8 mouse cellular contexts compared by ENCODE assay signal in the genomic region with DNA sequence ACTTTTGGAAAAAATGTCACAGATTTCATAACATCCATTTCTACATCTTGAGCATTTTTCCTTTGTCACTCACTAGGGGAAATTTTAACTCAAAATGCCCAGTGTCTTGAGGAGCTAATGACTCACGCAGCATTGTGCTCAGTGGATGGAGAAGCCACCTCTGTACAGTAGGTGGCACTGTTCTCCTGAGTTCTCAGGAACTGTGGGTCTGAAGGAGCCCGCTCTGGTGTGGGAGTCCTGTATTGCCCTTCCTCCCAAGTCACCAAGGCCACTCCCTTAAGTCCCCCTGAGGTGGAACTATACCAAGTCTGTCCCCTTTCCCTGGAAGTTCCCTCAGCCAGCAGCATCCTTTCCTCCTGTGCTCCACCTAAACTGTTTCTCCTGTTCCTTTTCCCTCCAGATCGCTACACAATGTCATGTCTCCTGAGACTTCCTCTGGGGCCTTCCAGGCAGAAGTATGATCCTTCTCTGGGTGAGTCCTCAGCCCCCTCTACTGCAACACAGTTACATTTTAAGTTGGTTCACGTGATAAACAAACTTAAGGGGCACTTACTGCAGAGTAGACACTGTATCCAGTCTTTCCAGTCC. TPM values are rescaled to one million over a fixed set of nuclear protein-coding genes. Genes with fewer than 3 reads are reported as not detected.
DNase-seq lines count a peak whose midpoint lies in the region; ATAC-seq and TF ChIP-seq lines count a peak whose summit lies in the region.

No protein-coding gene starts in this region.

- intact Hi-C loops in heart, adult 2 months (cut with DNase I): loop anchor here (1.0 kb wide), 2 partner anchors 39 to 525 kb away; no protein-coding TSS in a partner anchor

- WGBS in heart, adult 2 months: 15% methylated on average over 4 of the region's 4 CpGs
- WGBS in kidney, adult 2 months: 19% methylated on average over 4 of the region's 4 CpGs
- 34% methylated on average over 4 of the region's 4 CpGs for WGBS in limb, embryonic 11.5 days
- 30% methylated on average over 4 of the region's 4 CpGs for WGBS in midbrain, embryonic 11.5 days

- peaks cover 2% of the 10 kb centered on the region; the same call in 1 of the 2 replicates for H3K27me3 ChIP-seq in heart, adult 2 months (ENCODE audit: control insufficient read depth, insufficient read depth, low read length)
- no peaks in the 10 kb centered on the region for H3K27me3 ChIP-seq in kidney, adult 2 months (replicated peaks; ENCODE audit: control insufficient read depth, insufficient read depth, low read length)
- H3K27me3 ChIP-seq in limb, embryonic 11.5 days (ENCODE audit: control insufficient read depth, insufficient read depth, low read length): no peaks in the 10 kb centered on the region
- H3K27me3 ChIP-seq in midbrain, embryonic 11.5 days (ENCODE audit: control insufficient read depth, insufficient read depth, low read length): no peaks in the 10 kb centered on the region

- peak; percentile 60 for DNase-seq in urinary bladder, postnatal 14 days (ENCODE audit: low spot score)
- no peak for DNase-seq in urinary bladder, postnatal 10 days (ENCODE audit: low spot score)
- peak; percentile 89 for DNase-seq in embryo, embryonic 10.5 days (ENCODE audit: low spot score)
- DNase-seq in heart, adult 2 months: peak; percentile 58 to 63
- DNase-seq in kidney, adult 2 months: peak; percentile 71
- DNase-seq in limb, embryonic 11.5 days (ENCODE audit: low spot score): peak; percentile 74
- peak; percentile 92 for DNase-seq in midbrain, embryonic 11.5 days (ENCODE audit: low spot score, missing footprints)
- DNase-seq in right cerebral cortex, postnatal 4 days: peak; percentile 47

- H3K79me2 ChIP-seq in heart, adult 2 months (replicated peaks; ENCODE audit: control insufficient read depth, insufficient read depth, low read length): no peaks in the 10 kb centered on the region

- H3K27ac ChIP-seq in heart, adult 2 months: no peak overlapping the region
- no peak overlapping the region for H3K27ac ChIP-seq in kidney, adult 2 months (ENCODE audit: insufficient read depth, low read depth, low read length)
- no peak overlapping the region for H3K27ac ChIP-seq in limb, embryonic 11.5 days (replicated peaks; ENCODE audit: low read depth, low read length)
- no peak overlapping the region for H3K27ac ChIP-seq in midbrain, embryonic 11.5 days (ENCODE audit: low read depth, low read length)

- peak; percentile 88 for TF ChIP-seq EP300 in heart, adult 2 months (IDR thresholded peaks at IDR 0.05; ENCODE audit: insufficient read depth, low read depth, low read length)

- no peak overlapping the region for H3K4me2 ChIP-seq in limb, embryonic 11.5 days (ENCODE audit: low read depth, severe bottlenecking)
- no peak overlapping the region for H3K4me2 ChIP-seq in midbrain, embryonic 11.5 days

- H3K9me3 ChIP-seq in limb, embryonic 11.5 days (ENCODE audit: control insufficient read depth, low read length): no peaks in the 10 kb centered on the region
- H3K9me3 ChIP-seq in midbrain, embryonic 11.5 days (ENCODE audit: control insufficient read depth, low read length): no peaks in the 10 kb centered on the region

- TF ChIP-seq CTCF in heart, adult 2 months (IDR thresholded peaks at IDR 0.05): peak; percentile 89
- TF ChIP-seq CTCF in kidney, adult 2 months (conservative IDR thresholded peaks at IDR 0.05; ENCODE audit: insufficient read depth, insufficient read length, low read depth, low read length): peak; percentile 94

- no peak overlapping the region for H3K9ac ChIP-seq in heart, adult 2 months (ENCODE audit: low read depth, low read length)
- no peak overlapping the region for H3K9ac ChIP-seq in limb, embryonic 11.5 days (ENCODE audit: low read length)
- no peak overlapping the region for H3K9ac ChIP-seq in midbrain, embryonic 11.5 days (ENCODE audit: low read length)

- TF ChIP-seq POLR2A in heart, adult 2 months (IDR thresholded peaks at IDR 0.05; ENCODE audit: insufficient read depth, low read depth, low read length): no peak
- TF ChIP-seq POLR2A in kidney, adult 2 months (IDR thresholded peaks at IDR 0.05; ENCODE audit: low read depth, low read length): no peak

- no peaks in the 10 kb centered on the region for H3K36me3 ChIP-seq in heart, adult 2 months (ENCODE audit: control insufficient read depth, insufficient read depth, low read length)
- no peaks in the 10 kb centered on the region for H3K36me3 ChIP-seq in kidney, adult 2 months (ENCODE audit: control insufficient read depth, insufficient read depth, low read length)
- H3K36me3 ChIP-seq in limb, embryonic 11.5 days (ENCODE audit: control insufficient read depth, insufficient read depth, low read length): no peaks in the 10 kb centered on the region
- H3K36me3 ChIP-seq in midbrain, embryonic 11.5 days (ENCODE audit: control insufficient read depth, insufficient read depth, low read length): no peaks in the 10 kb centered on the region

- no peak overlapping the region for H3K4me3 ChIP-seq in heart, adult 2 months
- H3K4me3 ChIP-seq in kidney, adult 2 months (ENCODE audit: insufficient read depth, low read depth, low read length): no peak overlapping the region
- no peak overlapping the region for H3K4me3 ChIP-seq in limb, embryonic 11.5 days (ENCODE audit: low read depth, low read length)
- no peak overlapping the region for H3K4me3 ChIP-seq in midbrain, embryonic 11.5 days (ENCODE audit: low read depth, low read length)

- peak; percentile 71; the same call in 1 of the 2 replicates for ATAC-seq in limb, embryonic 11.5 days (ENCODE audit: insufficient number of reproducible peaks, low FRiP score, low TSS enrichment, low read depth)
- peak; percentile 89 for ATAC-seq in midbrain, embryonic 11.5 days (ENCODE audit: low FRiP score)

- peaks cover 3% of the 10 kb centered on the region for H3K4me1 ChIP-seq in heart, adult 2 months (ENCODE audit: control insufficient read depth, insufficient read depth, low read length)
- H3K4me1 ChIP-seq in kidney, adult 2 months (ENCODE audit: control insufficient read depth, insufficient read depth, low read length): no peaks in the 10 kb centered on the region
- no peaks in the 10 kb centered on the region for H3K4me1 ChIP-seq in limb, embryonic 11.5 days (ENCODE audit: control insufficient read depth, insufficient read depth, low read length)
- no peaks in the 10 kb centered on the region for H3K4me1 ChIP-seq in midbrain, embryonic 11.5 days (ENCODE audit: control insufficient read depth, insufficient read depth, low read length)

RNA-seq across cellular contexts. Expression of gene Kctd12, which starts 30.2 kb away (rescaled TPM):
- total RNA-seq in heart, adult 2 months (2021): 10 to 100 TPM; 18.1 to 22.3 TPM
- polyA plus RNA-seq in heart, adult 2 months (2012; rRNA removed): 7.1 and 11.3 TPM in 2 replicates
- polyA plus RNA-seq in kidney, adult 2 months (2012; rRNA removed): 16.7 and 17.8 TPM in 2 replicates
- polyA plus RNA-seq in limb, embryonic 11.5 days (2014; fragmentation: Nextera tagmentation; extraction: Ambion mirVana): 22.8 and 24.7 TPM in 2 replicates
- polyA plus RNA-seq in midbrain, embryonic 11.5 days (2014; fragmentation: Nextera tagmentation; extraction: Ambion mirVana): 9.3 and 13.7 TPM in 2 replicates

RNA-seq across cellular contexts. Expression of gene Acod1, which starts 34.1 kb away (rescaled TPM):
- total RNA-seq in heart, adult 2 months (2021): not detected
- polyA plus RNA-seq in heart, adult 2 months (2012; rRNA removed): 0.08 and 0.09 TPM in 2 replicates
- 0.04 TPM in 1 of 2 replicates, not detected in the other for polyA plus RNA-seq in kidney, adult 2 months (2012; rRNA removed)
- polyA plus RNA-seq in limb, embryonic 11.5 days (2014; fragmentation: Nextera tagmentation; extraction: Ambion mirVana): not detected in 2 replicates
- not detected in 2 replicates for polyA plus RNA-seq in midbrain, embryonic 11.5 days (2014; fragmentation: Nextera tagmentation; extraction: Ambion mirVana)

RNA-seq across cellular contexts. Expression of gene Cln5, which starts 57.4 kb away (rescaled TPM):
- total RNA-seq in heart, adult 2 months (2021): 10 to 100 TPM; 19.1 to 20.3 TPM
- polyA plus RNA-seq in heart, adult 2 months (2012; rRNA removed): 12.7 and 23.9 TPM in 2 replicates
- polyA plus RNA-seq in kidney, adult 2 months (2012; rRNA removed): 24.9 and 26.5 TPM in 2 replicates
- 27.9 and 29.8 TPM in 2 replicates for polyA plus RNA-seq in limb, embryonic 11.5 days (2014; fragmentation: Nextera tagmentation; extraction: Ambion mirVana)
- polyA plus RNA-seq in midbrain, embryonic 11.5 days (2014; fragmentation: Nextera tagmentation; extraction: Ambion mirVana): 27.1 and 30.4 TPM in 2 replicates
